Mouse (Mus musculus): ENCODE results near the gene Prr9.

GRCm38 (mm10) chr3:92147420-92147819 lies 23.7 kb upstream of the Prr9 start:
- TF ChIP-seq POLR2A (IDR thresholded peaks at IDR 0.05; ENCODE audit: insufficient read length, low read depth) (no peak), USF1 (IDR thresholded peaks at IDR 0.05; ENCODE audit: low read depth) (no peak), POLR2AphosphoS2 (IDR thresholded peaks at IDR 0.05; ENCODE audit: insufficient read length, low read depth) (no peak), REST (IDR thresholded peaks at IDR 0.05; ENCODE audit: insufficient read depth, insufficient read length) (no peak)
